Mouse (Mus musculus): ENCODE measurements around the gene Enah. TPM values are rescaled to one million over a fixed set of nuclear protein-coding genes. Genes with fewer than 3 reads are reported as not detected.

Gene Enah
- polyA plus RNA-seq, 1 experiment from 2014 or later = 24.4 TPM

- 82% methylated on average over 7 of the region's 7 CpGs for WGBS
- Histone ChIP-seq H3K4me3 (no peak overlapping the region), H3K27ac (no peak overlapping the region), H3K9me3 (no peaks in the 10 kb centered on the region), H3K36me3 (no peaks in the 10 kb centered on the region), H3K27me3 (ENCODE audit: insufficient read depth, poor library complexity, severe bottlenecking) (no peaks in the 10 kb centered on the region), H3K4me1 (replicated peaks) (peaks cover 27% of the 10 kb centered on the region)
- no peak for DNase-seq (ENCODE audit: low spot score)
Measured at GRCm38 (mm10) chr1:182049813-182050212, 30.0 kb upstream of the Enah start.

- Histone ChIP-seq H3K27ac (no peak overlapping the region), H3K4me3 (no peak overlapping the region), H3K36me3 (no peaks in the 10 kb centered on the region), H3K9me3 (no peaks in the 10 kb centered on the region), H3K27me3 (ENCODE audit: insufficient read depth, poor library complexity, severe bottlenecking) (no peaks in the 10 kb centered on the region), H3K4me1 (replicated peaks) (peaks cover 23% of the 10 kb centered on the region)
- no peak for DNase-seq (ENCODE audit: low spot score)
- WGBS = 92% methylated on average over 4 of the region's 4 CpGs
Measured at GRCm38 (mm10) chr1:182048101-182048500, 28.3 kb upstream of the Enah start.

GRCm38 (mm10) chr1:182047016-182047690 lies 27.4 kb upstream of the Enah start:
- no peaks in the 10 kb centered on the region for H3K27me3 ChIP-seq (ENCODE audit: insufficient read depth, poor library complexity, severe bottlenecking)
- no peak for DNase-seq (ENCODE audit: low spot score)
- 94% methylated on average over 3 of the region's 3 CpGs for WGBS
- H3K4me1 ChIP-seq (replicated peaks) = peaks cover 18% of the 10 kb centered on the region
- H3K27ac ChIP-seq = no peak overlapping the region
- no peaks in the 10 kb centered on the region for H3K9me3 ChIP-seq
- H3K4me3 ChIP-seq = no peak overlapping the region
- no peaks in the 10 kb centered on the region for H3K36me3 ChIP-seq

GRCm38 (mm10) chr1:182045208-182045607 lies 25.4 kb upstream of the Enah start:
- Histone ChIP-seq H3K9me3 (no peaks in the 10 kb centered on the region), H3K27me3 (ENCODE audit: insufficient read depth, poor library complexity, severe bottlenecking) (no peaks in the 10 kb centered on the region), H3K4me3 (no peak overlapping the region), H3K4me1 (replicated peaks) (peaks cover 18% of the 10 kb centered on the region), H3K36me3 (no peaks in the 10 kb centered on the region), H3K27ac (peak overlapping the region; percentile 60)
- no peak for DNase-seq (ENCODE audit: low spot score)
- WGBS = 60% methylated on average over 4 of the region's 4 CpGs

- no peak for DNase-seq (ENCODE audit: low spot score)
- Histone ChIP-seq H3K4me1 (replicated peaks) (peaks cover 11% of the 10 kb centered on the region), H3K4me3 (no peak overlapping the region), H3K9me3 (no peaks in the 10 kb centered on the region), H3K36me3 (no peaks in the 10 kb centered on the region), H3K27ac (no peak overlapping the region), H3K27me3 (ENCODE audit: insufficient read depth, poor library complexity, severe bottlenecking) (no peaks in the 10 kb centered on the region)
- 92% methylated on average over 3 of the region's 3 CpGs for WGBS
Measured at GRCm38 (mm10) chr1:182040538-182040937, 20.7 kb upstream of the Enah start.

GRCm38 (mm10) chr1:182031757-182032156 lies 12.0 kb upstream of the Enah start:
- no peak for DNase-seq (ENCODE audit: low spot score)
- H3K27ac ChIP-seq = no peak overlapping the region
- no peak overlapping the region for H3K4me3 ChIP-seq
- peaks cover 19% of the 10 kb centered on the region for H3K4me1 ChIP-seq (replicated peaks)
- H3K36me3 ChIP-seq = no peaks in the 10 kb centered on the region
- no peaks in the 10 kb centered on the region for H3K27me3 ChIP-seq (ENCODE audit: insufficient read depth, poor library complexity, severe bottlenecking)
- H3K9me3 ChIP-seq = no peaks in the 10 kb centered on the region

- H3K4me1 ChIP-seq (replicated peaks) = peaks cover 19% of the 10 kb centered on the region
- H3K36me3 ChIP-seq = no peaks in the 10 kb centered on the region
- H3K4me3 ChIP-seq = no peak overlapping the region
- 84% methylated on average over 6 of the region's 6 CpGs for WGBS
- H3K27me3 ChIP-seq (ENCODE audit: insufficient read depth, poor library complexity, severe bottlenecking) = no peaks in the 10 kb centered on the region
- DNase-seq (ENCODE audit: low spot score) = no peak
- no peaks in the 10 kb centered on the region for H3K9me3 ChIP-seq
- H3K27ac ChIP-seq = no peak overlapping the region
Measured at GRCm38 (mm10) chr1:182031066-182031465, 11.3 kb upstream of the Enah start.

- Histone ChIP-seq H3K27me3 (ENCODE audit: insufficient read depth, poor library complexity, severe bottlenecking) (no peaks in the 10 kb centered on the region), H3K27ac (no peak overlapping the region), H3K4me3 (no peak overlapping the region), H3K9me3 (no peaks in the 10 kb centered on the region), H3K4me1 (replicated peaks) (peaks cover 19% of the 10 kb centered on the region), H3K36me3 (no peaks in the 10 kb centered on the region)
- DNase-seq (ENCODE audit: low spot score) = no peak
- 67% methylated on average over 5 of the region's 5 CpGs for WGBS
Measured at GRCm38 (mm10) chr1:182029989-182030649, 10.3 kb upstream of the Enah start.

GRCm38 (mm10) chr1:182028231-182029210 lies 8.7 kb upstream of the Enah start:
- no peaks in the 10 kb centered on the region for H3K9me3 ChIP-seq
- DNase-seq (ENCODE audit: low spot score) = no peak
- no peak overlapping the region for H3K4me3 ChIP-seq
- H3K27me3 ChIP-seq (ENCODE audit: insufficient read depth, poor library complexity, severe bottlenecking) = no peaks in the 10 kb centered on the region
- H3K36me3 ChIP-seq = no peaks in the 10 kb centered on the region
- WGBS = 86% methylated on average over 25 of the region's 25 CpGs
- peaks cover 14% of the 10 kb centered on the region; the same call in 1 of the 2 replicates for H3K4me1 ChIP-seq (replicated peaks)
- no peak overlapping the region for H3K27ac ChIP-seq

GRCm38 (mm10) chr1:182027426-182027979 lies 7.7 kb upstream of the Enah start:
- no peak for DNase-seq (ENCODE audit: low spot score)
- no peak overlapping the region for H3K27ac ChIP-seq
- WGBS = 77% methylated on average over 9 of the region's 9 CpGs

GRCm38 (mm10) chr1:182026821-182027220 lies 7.0 kb upstream of the Enah start:
- Histone ChIP-seq H3K27ac (no peak overlapping the region), H3K4me1 (replicated peaks) (peaks cover 14% of the 10 kb centered on the region; the same call in 1 of the 2 replicates), H3K4me3 (no peak overlapping the region), H3K36me3 (no peaks in the 10 kb centered on the region), H3K9me3 (no peaks in the 10 kb centered on the region), H3K27me3 (ENCODE audit: insufficient read depth, poor library complexity, severe bottlenecking) (0 out of 2 replicates have a peak, but pooled peaks cover 5% of the 10 kb centered on the region)
- WGBS = 89% methylated on average over 5 of the region's 5 CpGs
- DNase-seq (ENCODE audit: low spot score) = no peak

More at GRCm38 (mm10) chr1:182027426-182027979, 7.7 kb upstream of the Enah start:
- Histone ChIP-seq H3K9me3 (no peaks in the 10 kb centered on the region), H3K27me3 (ENCODE audit: insufficient read depth, poor library complexity, severe bottlenecking) (0 out of 2 replicates have a peak, but pooled peaks cover 4% of the 10 kb centered on the region), H3K4me3 (no peak overlapping the region), H3K36me3 (no peaks in the 10 kb centered on the region), H3K4me1 (replicated peaks) (peaks cover 14% of the 10 kb centered on the region; the same call in 1 of the 2 replicates)

- H3K9me3 ChIP-seq = no peaks in the 10 kb centered on the region
Measured at GRCm38 (mm10) chr1:182026120-182026519, 6.3 kb upstream of the Enah start.

More at GRCm38 (mm10) chr1:182026120-182026519, 6.3 kb upstream of the Enah start:
- no peak overlapping the region for H3K4me3 ChIP-seq
- no peak overlapping the region for H3K27ac ChIP-seq
- no peak for DNase-seq (ENCODE audit: low spot score)
- H3K27me3 ChIP-seq (ENCODE audit: insufficient read depth, poor library complexity, severe bottlenecking) = 0 out of 2 replicates have a peak, but pooled peaks cover 5% of the 10 kb centered on the region
- peaks cover 18% of the 10 kb centered on the region; the same call in 1 of the 2 replicates for H3K4me1 ChIP-seq (replicated peaks)
- 82% methylated on average over 7 of the region's 7 CpGs for WGBS
- no peaks in the 10 kb centered on the region for H3K36me3 ChIP-seq

All from hindbrain, embryonic 10.5 days (tissue).